Comparison of ENCODE assay signal across 24 mouse cellular contexts in the genomic region with DNA sequence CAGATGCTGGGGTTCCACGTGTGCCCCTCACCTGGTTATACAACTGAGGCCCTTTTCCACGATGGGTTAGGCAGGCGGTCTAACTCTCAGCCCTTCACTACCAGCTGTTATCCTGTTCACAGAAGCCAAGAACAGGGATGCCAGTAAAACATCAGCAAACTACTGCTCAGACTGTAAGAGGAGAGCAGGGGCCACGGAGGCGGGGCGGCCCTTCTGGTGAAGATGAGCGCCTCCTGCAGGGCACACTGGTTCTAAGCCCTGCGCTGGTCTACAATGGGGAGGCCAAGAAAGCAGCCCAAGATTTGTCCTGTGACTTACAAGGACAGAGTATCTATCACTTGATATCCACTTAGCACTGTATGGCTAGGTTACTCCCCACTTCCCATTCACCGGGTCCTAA. TPM values are rescaled to one million over a fixed set of nuclear protein-coding genes. Genes with fewer than 3 reads are reported as not detected.
DNase-seq lines count a peak whose midpoint lies in the region; ATAC-seq and TF ChIP-seq lines count a peak whose summit lies in the region.
"Had no signal": no experiment of that assay in that cellular context is flagged by ENCODE, and none has a peak within 500 bp of the region (broad histone marks: within the 10 kb centered on the region; RNA-seq: fewer than 3 reads in every experiment).

No protein-coding gene starts in this region.

- 84% methylated on average over 9 of the region's 9 CpGs for WGBS in forebrain, postnatal 0 days
- WGBS in forebrain, embryonic 13.5 days, result 82% methylated on average over 9 of the region's 9 CpGs
- WGBS in intestine, postnatal 0 days, result 85% methylated on average over 9 of the region's 9 CpGs
- 85% methylated on average over 9 of the region's 9 CpGs for WGBS in intestine, embryonic 15.5 days
- 77% methylated on average over 9 of the region's 9 CpGs for WGBS in lung, embryonic 15.5 days

- H3K4me2 ChIP-seq in forebrain, postnatal 0 days (ENCODE audit: low read depth), result no peak overlapping the region
- H3K4me2 ChIP-seq in forebrain, embryonic 13.5 days, result no peak overlapping the region
- H3K4me2 ChIP-seq in intestine, postnatal 0 days (replicated peaks; ENCODE audit: low read depth), result no peak overlapping the region
- H3K4me2 ChIP-seq in intestine, embryonic 15.5 days (replicated peaks), result no peak overlapping the region
- no peak overlapping the region for H3K4me2 ChIP-seq in lung, embryonic 15.5 days
- H3K4me2 ChIP-seq: embryonic facial prominence, embryonic 13.5 days; forebrain, embryonic 15.5 days; hindbrain, embryonic 14.5 days; limb, embryonic 15.5 days; neural tube, embryonic 15.5 days had no signal

- no peaks in the 10 kb centered on the region for H3K27me3 ChIP-seq in forebrain, postnatal 0 days (ENCODE audit: insufficient read depth, low read length)
- no peaks in the 10 kb centered on the region for H3K27me3 ChIP-seq in forebrain, embryonic 13.5 days
- no peaks in the 10 kb centered on the region for H3K27me3 ChIP-seq in intestine, postnatal 0 days (replicated peaks; ENCODE audit: control insufficient read depth, insufficient read depth, low read length)
- no peaks in the 10 kb centered on the region for H3K27me3 ChIP-seq in intestine, embryonic 15.5 days (replicated peaks)
- no peaks in the 10 kb centered on the region for H3K27me3 ChIP-seq in lung, embryonic 15.5 days
- H3K27me3 ChIP-seq: embryonic facial prominence, embryonic 13.5 days; forebrain, embryonic 15.5 days; limb, embryonic 15.5 days; neural tube, embryonic 15.5 days had no signal

- no peak overlapping the region for H3K27ac ChIP-seq in forebrain, postnatal 0 days (ENCODE audit: low read depth, low read length)
- no peak overlapping the region for H3K27ac ChIP-seq in forebrain, embryonic 13.5 days
- no peak overlapping the region for H3K27ac ChIP-seq in intestine, postnatal 0 days (ENCODE audit: low read depth, low read length)
- H3K27ac ChIP-seq in intestine, embryonic 15.5 days, result no peak overlapping the region
- H3K27ac ChIP-seq in lung, embryonic 15.5 days, result no peak overlapping the region
- H3K27ac ChIP-seq: embryonic facial prominence, embryonic 13.5 days; forebrain, embryonic 15.5 days; hindbrain, embryonic 14.5 days; limb, embryonic 15.5 days; neural tube, embryonic 15.5 days had no signal

- no peak overlapping the region for H3K4me3 ChIP-seq in forebrain, postnatal 0 days (ENCODE audit: low read depth, low read length)
- no peak overlapping the region for H3K4me3 ChIP-seq in forebrain, embryonic 13.5 days
- H3K4me3 ChIP-seq in intestine, postnatal 0 days (ENCODE audit: low read depth, low read length), result no peak overlapping the region
- no peak overlapping the region for H3K4me3 ChIP-seq in intestine, embryonic 15.5 days (replicated peaks)
- no peak overlapping the region for H3K4me3 ChIP-seq in lung, embryonic 15.5 days
- H3K4me3 ChIP-seq: embryonic facial prominence, embryonic 13.5 days; forebrain, embryonic 15.5 days; limb, embryonic 15.5 days; neural tube, embryonic 15.5 days had no signal

- no peak for ATAC-seq in forebrain, postnatal 0 days
- ATAC-seq in forebrain, embryonic 13.5 days, result no peak
- ATAC-seq in intestine, postnatal 0 days, result no peak
- no peak for ATAC-seq in intestine, embryonic 15.5 days
- 0 out of 2 replicates have a peak, but pooled peaks have one; percentile 23 for ATAC-seq in lung, embryonic 15.5 days (ENCODE audit: borderline replicate concordance, extremely low read depth, low FRiP score, low TSS enrichment)
- 0 out of 2 replicates have a peak, but pooled peaks have one; percentile 37 for ATAC-seq in megakaryocyte progenitor cell, adult 5-6 weeks (replicated peaks; ENCODE audit: poor library complexity)
- ATAC-seq: activated CD4-positive, CD25-positive, alpha-beta regulatory T cell, adult 4 months; CD4-positive, CD25-positive, alpha-beta regulatory T cell, adult 4 months; forebrain, embryonic 15.5 days; midbrain, embryonic 16.5 days had no signal

- H3K36me3 ChIP-seq in forebrain, postnatal 0 days (ENCODE audit: insufficient read depth), result peaks cover 78% of the 10 kb centered on the region
- H3K36me3 ChIP-seq in forebrain, embryonic 13.5 days (ENCODE audit: poor library complexity, severe bottlenecking), result peaks cover 82% of the 10 kb centered on the region
- H3K36me3 ChIP-seq in intestine, postnatal 0 days (ENCODE audit: control insufficient read depth, insufficient read depth), result peaks cover 37% of the 10 kb centered on the region
- H3K36me3 ChIP-seq in intestine, embryonic 15.5 days, result no peaks in the 10 kb centered on the region
- H3K36me3 ChIP-seq in lung, embryonic 15.5 days, result peaks cover 18% of the 10 kb centered on the region; the same call in 1 of the 2 replicates

- H3K9ac ChIP-seq in forebrain, postnatal 0 days, result no peak overlapping the region
- no peak overlapping the region for H3K9ac ChIP-seq in forebrain, embryonic 13.5 days
- H3K9ac ChIP-seq in intestine, postnatal 0 days (ENCODE audit: low read depth, low read length), result no peak overlapping the region
- no peak overlapping the region for H3K9ac ChIP-seq in intestine, embryonic 15.5 days
- H3K9ac ChIP-seq in lung, embryonic 15.5 days, result no peak overlapping the region
- H3K9ac ChIP-seq: embryonic facial prominence, embryonic 13.5 days; forebrain, embryonic 15.5 days; hindbrain, embryonic 14.5 days; limb, embryonic 15.5 days; neural tube, embryonic 15.5 days had no signal

- no peak for DNase-seq in forebrain, postnatal 0 days
- no peak for DNase-seq in lung, adult 18-20 months
- DNase-seq in cerebellum, postnatal 10 days, result no peak
- DNase-seq: adrenal gland, postnatal 10 days; cerebellum, postnatal 14 days; heart, postnatal 10 days; kidney, adult 18-20 months; kidney, postnatal 10 days; lung, postnatal 10 days; right cerebral cortex, postnatal 14 days; thymus, adult 18-20 months had no signal

- no peaks in the 10 kb centered on the region for H3K4me1 ChIP-seq in forebrain, postnatal 0 days (ENCODE audit: insufficient read depth)
- no peaks in the 10 kb centered on the region for H3K4me1 ChIP-seq in forebrain, embryonic 13.5 days
- H3K4me1 ChIP-seq in intestine, postnatal 0 days (replicated peaks; ENCODE audit: control insufficient read depth, insufficient read depth, low read length), result no peaks in the 10 kb centered on the region
- no peaks in the 10 kb centered on the region for H3K4me1 ChIP-seq in intestine, embryonic 15.5 days (replicated peaks)
- 0 out of 2 replicates have a peak, but pooled peaks cover 13% of the 10 kb centered on the region for H3K4me1 ChIP-seq in lung, embryonic 15.5 days
- H3K4me1 ChIP-seq: forebrain, embryonic 15.5 days; neural tube, embryonic 15.5 days had no signal

- peak; percentile 11; the same call in 1 of the 2 replicates for TF ChIP-seq CTCF in forebrain, postnatal 0 days (IDR thresholded peaks at IDR 0.05; ENCODE audit: low read depth)
- TF ChIP-seq CTCF in intestine, postnatal 0 days (IDR thresholded peaks at IDR 0.05; ENCODE audit: low read depth), result peak; percentile 24; the same call in 1 of the 2 replicates

- no peaks in the 10 kb centered on the region for H3K9me3 ChIP-seq in forebrain, postnatal 0 days (ENCODE audit: low read length)
- H3K9me3 ChIP-seq in forebrain, embryonic 13.5 days (replicated peaks), result no peaks in the 10 kb centered on the region
- H3K9me3 ChIP-seq in intestine, postnatal 0 days (ENCODE audit: control insufficient read depth), result no peaks in the 10 kb centered on the region
- no peaks in the 10 kb centered on the region for H3K9me3 ChIP-seq in intestine, embryonic 15.5 days
- no peaks in the 10 kb centered on the region for H3K9me3 ChIP-seq in lung, embryonic 15.5 days
- H3K9me3 ChIP-seq: embryonic facial prominence, embryonic 13.5 days; forebrain, embryonic 15.5 days; limb, embryonic 15.5 days; neural tube, embryonic 15.5 days had no signal

RNA-seq across cellular contexts. Expression of a gene that starts 21.7 kb away (rescaled TPM):
- 0.38 and 0.77 TPM in 2 replicates for total RNA-seq in forebrain, postnatal 0 days (2014; rRNA removed)
- polyA plus RNA-seq in forebrain, postnatal 0 days (2015; fragmentation: Nextera tagmentation; extraction: Ambion mirVana), result 3.1 and 4.2 TPM in 2 replicates
- polyA plus RNA-seq in forebrain, embryonic 13.5 days (2015; fragmentation: Nextera tagmentation; extraction: Ambion mirVana), result 2.6 and 2.9 TPM in 2 replicates
- 30.0 and 30.3 TPM in 2 replicates for polyA plus RNA-seq in intestine, postnatal 0 days (2015; fragmentation: Nextera tagmentation; extraction: Ambion mirVana)
- polyA plus RNA-seq in intestine, embryonic 15.5 days (2015; fragmentation: Nextera tagmentation; extraction: Ambion mirVana), result 23.3 and 31.2 TPM in 2 replicates
- 64.4 and 75.1 TPM in 2 replicates for polyA plus RNA-seq in lung, embryonic 15.5 days (2015; fragmentation: Nextera tagmentation; extraction: Ambion mirVana)
- not detected in 2 replicates for total RNA-seq in megakaryocyte progenitor cell, adult 5-6 weeks (2015)
- not detected in 2 replicates for total RNA-seq in megakaryocyte progenitor cell, adult 5-6 weeks (2017)

RNA-seq across cellular contexts. Expression of a gene that starts 52.4 kb away (rescaled TPM):
- total RNA-seq in forebrain, postnatal 0 days (2014; rRNA removed), result 20.3 and 24.3 TPM in 2 replicates
- polyA plus RNA-seq in forebrain, postnatal 0 days (2015; fragmentation: Nextera tagmentation; extraction: Ambion mirVana), result 14.1 and 18.8 TPM in 2 replicates
- polyA plus RNA-seq in forebrain, embryonic 13.5 days (2015; fragmentation: Nextera tagmentation; extraction: Ambion mirVana), result 22.1 and 24.0 TPM in 2 replicates
- 5.8 and 6.6 TPM in 2 replicates for polyA plus RNA-seq in intestine, postnatal 0 days (2015; fragmentation: Nextera tagmentation; extraction: Ambion mirVana)
- 15.3 and 17.4 TPM in 2 replicates for polyA plus RNA-seq in intestine, embryonic 15.5 days (2015; fragmentation: Nextera tagmentation; extraction: Ambion mirVana)
- 15.6 and 16.1 TPM in 2 replicates for polyA plus RNA-seq in lung, embryonic 15.5 days (2015; fragmentation: Nextera tagmentation; extraction: Ambion mirVana)
- total RNA-seq in megakaryocyte progenitor cell, adult 5-6 weeks (2015), result 20.4 and 22.3 TPM in 2 replicates
- total RNA-seq in megakaryocyte progenitor cell, adult 5-6 weeks (2017), result 25.9 and 36.1 TPM in 2 replicates

RNA-seq across cellular contexts. Expression of a gene that starts 58.5 kb away (rescaled TPM):
- total RNA-seq in forebrain, postnatal 0 days (2014; rRNA removed), result 113 and 119 TPM in 2 replicates
- 64.7 and 67.6 TPM in 2 replicates for polyA plus RNA-seq in forebrain, postnatal 0 days (2015; fragmentation: Nextera tagmentation; extraction: Ambion mirVana)
- 64.7 and 69.5 TPM in 2 replicates for polyA plus RNA-seq in forebrain, embryonic 13.5 days (2015; fragmentation: Nextera tagmentation; extraction: Ambion mirVana)
- polyA plus RNA-seq in intestine, postnatal 0 days (2015; fragmentation: Nextera tagmentation; extraction: Ambion mirVana), result 18.7 and 18.9 TPM in 2 replicates
- polyA plus RNA-seq in intestine, embryonic 15.5 days (2015; fragmentation: Nextera tagmentation; extraction: Ambion mirVana), result 45.3 and 51.1 TPM in 2 replicates
- 49.5 and 50.6 TPM in 2 replicates for polyA plus RNA-seq in lung, embryonic 15.5 days (2015; fragmentation: Nextera tagmentation; extraction: Ambion mirVana)
- total RNA-seq in megakaryocyte progenitor cell, adult 5-6 weeks (2015), result 23.5 and 35.7 TPM in 2 replicates
- 48.4 and 83.5 TPM in 2 replicates for total RNA-seq in megakaryocyte progenitor cell, adult 5-6 weeks (2017)

Comparison
In these comparisons a context has a peak if more than half of its experiments do, and no peak if none do; other contexts are left out.
1. ATAC-seq: peak in lung, embryonic 15.5 days (single experiment) and megakaryocyte progenitor cell, adult 5-6 weeks (single experiment); none in forebrain, postnatal 0 days (single experiment), forebrain, embryonic 13.5 days (single experiment), intestine, postnatal 0 days (single experiment) and intestine, embryonic 15.5 days (single experiment).